Mouse (Mus musculus): Measurements from ENCODE around the gene Tnp2. TPM values are rescaled to one million over a fixed set of nuclear protein-coding genes. Genes with fewer than 3 reads are reported as not detected.

Tnp2 gene
- polyA plus RNA-seq, 1 experiment from 2014 or later = not detected

GRCm38 (mm10) chr16:10738866-10739265 lies 49.6 kb downstream of the Tnp2 start:
- no peak for DNase-seq (ENCODE audit: low spot score)
- Histone ChIP-seq H3K9me3 (replicated peaks; ENCODE audit: control insufficient read depth, low read length) (no peaks in the 10 kb centered on the region), H3K27ac (replicated peaks; ENCODE audit: low read depth, low read length) (no peak overlapping the region), H3K4me2 (ENCODE audit: low read depth, low read length) (no peak overlapping the region), H3K27me3 (ENCODE audit: control insufficient read depth, insufficient read depth, low read length) (no peaks in the 10 kb centered on the region), H3K9ac (replicated peaks; ENCODE audit: low read length) (no peak overlapping the region), H3K4me3 (ENCODE audit: low read depth, low read length) (no peak overlapping the region), H3K4me1 (ENCODE audit: control insufficient read depth, insufficient read depth, low read length) (no peaks in the 10 kb centered on the region), H3K36me3 (replicated peaks; ENCODE audit: control insufficient read depth, insufficient read depth, low read depth, low read length) (no peaks in the 10 kb centered on the region)
- WGBS = 90% methylated on average over 3 of the region's 3 CpGs
- no peak for ATAC-seq (replicated peaks; ENCODE audit: insufficient number of reproducible peaks, low FRiP score, low TSS enrichment, low read depth)

Other genes with a start within 250 kb of the Tnp2 start
- gene Dexi, start 245.6 kb downstream of the Tnp2 start, polyA plus RNA-seq (2014; fragmentation: Nextera tagmentation; extraction: Ambion mirVana) = 24.0 and 29.1 TPM in 2 replicates
- gene Clec16a, start 243.3 kb downstream of the Tnp2 start, polyA plus RNA-seq (2014; fragmentation: Nextera tagmentation; extraction: Ambion mirVana) = 32.1 and 37.3 TPM in 2 replicates
- gene Socs1, start 3.1 kb downstream of the Tnp2 start, polyA plus RNA-seq (2014; fragmentation: Nextera tagmentation; extraction: Ambion mirVana) = 5.4 and 5.8 TPM in 2 replicates
- not detected in 2 replicates for gene Prm3, start 2.3 kb upstream of the Tnp2 start, polyA plus RNA-seq (2014; fragmentation: Nextera tagmentation; extraction: Ambion mirVana)
- not detected in 2 replicates for gene Prm2, start 7.5 kb upstream of the Tnp2 start, polyA plus RNA-seq (2014; fragmentation: Nextera tagmentation; extraction: Ambion mirVana)
- not detected in 2 replicates for gene Prm1, start 17.2 kb upstream of the Tnp2 start, polyA plus RNA-seq (2014; fragmentation: Nextera tagmentation; extraction: Ambion mirVana)
- not detected in 2 replicates for gene Gm11172, start 24.3 kb upstream of the Tnp2 start, polyA plus RNA-seq (2014; fragmentation: Nextera tagmentation; extraction: Ambion mirVana)
- 2.7 and 2.9 TPM in 2 replicates for gene Rmi2, start 46.4 kb upstream of the Tnp2 start, polyA plus RNA-seq (2014; fragmentation: Nextera tagmentation; extraction: Ambion mirVana)